Mouse (Mus musculus) hindbrain, embryonic 14.5 days (tissue): ENCODE measurements at regions not wholly inside any gene's neighbourhood (a gene's known extent, or its start where the extent isn't known, plus 50 kb on each side); places are given as distances from the start of the nearest gene placed in this dataset.

Experiments used
- ATAC-seq: fragments of 200-750 bp; cut with Nextera tagmentation; 2 replicates; pipeline ENCODE4 v1.8.0; 2017; ENCODE audit warnings: moderate number of reproducible peaks, mild to moderate bottlenecking, moderate TSS enrichment, moderate library complexity; ENCODE audit not compliant: low FRiP score
- DNase-seq: peaks from one replicate; pipeline ENCODE4 v3.0.0-alpha.2; 2015; ENCODE audit warnings: low spot score
- H3K27ac ChIP-seq: fragments of 300-500 bp; sonication (generic); 2 replicates; pipeline ENCODE4 v1.5.1; 2014; ENCODE audit warnings: mild to moderate bottlenecking, moderate library complexity
- H3K27me3 ChIP-seq: fragments of 300-500 bp; sonication (generic); 2 replicates; pipeline ENCODE4 v1.6.1; 2014; ENCODE audit warnings: mild to moderate bottlenecking, low read length, mixed read lengths; ENCODE audit not compliant: control insufficient read depth, insufficient read depth
- H3K36me3 ChIP-seq: fragments of 300-500 bp; sonication (generic); replicated peaks from 2 replicates; pipeline ENCODE4 v1.6.1; 2014; ENCODE audit not compliant: control insufficient read depth, insufficient read depth
- H3K4me1 ChIP-seq: fragments of 300-500 bp; sonication (generic); replicated peaks from 2 replicates; pipeline ENCODE4 v1.6.1; 2014; ENCODE audit warnings: antibody characterized with exemption, low read length, mixed read lengths; ENCODE audit not compliant: control insufficient read depth, insufficient read depth
- H3K4me2 ChIP-seq: fragments of 300-500 bp; sonication (generic); replicated peaks from 2 replicates; pipeline ENCODE4 v1.6.1; 2014; ENCODE audit warnings: mild to moderate bottlenecking, moderate library complexity
- H3K4me3 ChIP-seq: fragments of 300-500 bp; sonication (generic); replicated peaks from 2 replicates; pipeline ENCODE4 v1.5.1; 2014; ENCODE audit warnings: mild to moderate bottlenecking, low read length
- H3K9ac ChIP-seq: fragments of 300-500 bp; sonication (generic); 2 replicates; pipeline ENCODE4 v1.6.1; 2014
- H3K9me3 ChIP-seq: fragments of 300-500 bp; sonication (generic); 2 replicates; pipeline ENCODE4 v1.6.1; 2016; ENCODE audit warnings: low read length; ENCODE audit not compliant: control insufficient read depth
- WGBS: fragments of 180-500 bp; shearing (Covaris S2); extraction: QIAGEN DNeasy Blood & Tissue Kit; methylation state at CpG from one replicate; pipeline ENCODE4 v1.1.7; 2014; 5-methylcytosine and 5-hydroxymethylcytosine counted together

- ATAC-seq, result no peak
- no peaks in the 10 kb centered on the region for H3K36me3 ChIP-seq
Measured at GRCm38 (mm10) chr3:4444611-4445394, 1305.8 kb upstream of the Gm8797 start.

DNA sequence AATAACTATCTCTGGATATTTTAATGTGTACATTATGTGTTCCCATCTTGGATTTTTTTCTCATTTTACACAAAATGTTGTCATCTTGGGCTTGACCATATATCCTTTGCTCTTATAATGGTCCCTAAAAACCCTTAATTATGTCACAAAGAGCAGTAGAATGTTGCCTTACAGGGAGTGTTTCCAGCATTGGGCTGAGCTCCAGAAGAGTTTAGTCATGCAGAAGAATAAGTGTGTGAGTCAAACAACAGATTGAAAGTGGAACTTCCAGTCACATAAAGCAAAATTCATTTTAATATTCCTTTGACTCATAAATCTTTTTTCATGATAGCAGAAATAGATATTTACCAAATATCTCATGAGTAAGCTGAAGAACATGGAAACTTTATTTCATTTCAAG lies 1282.6 kb upstream of the Gm8797 start:
- H3K27me3 ChIP-seq, result no peaks in the 10 kb centered on the region
- no peak overlapping the region for H3K4me2 ChIP-seq
- DNase-seq (no peak), ATAC-seq (no peak)
- H3K27ac ChIP-seq, result no peak overlapping the region
- no peaks in the 10 kb centered on the region for H3K4me1 ChIP-seq
- H3K9ac ChIP-seq, result no peak overlapping the region
- H3K4me3 ChIP-seq, result no peak overlapping the region
- no peaks in the 10 kb centered on the region for H3K9me3 ChIP-seq
- no peaks in the 10 kb centered on the region for H3K36me3 ChIP-seq

More at GRCm38 (mm10) chr3:4444611-4445394, 1305.8 kb upstream of the Gm8797 start:
- Histone ChIP-seq H3K4me3 (no peak overlapping the region), H3K9me3 (no peaks in the 10 kb centered on the region), H3K27ac (peak overlapping the region; percentile 7), H3K27me3 (no peaks in the 10 kb centered on the region), H3K9ac (no peak overlapping the region), H3K4me2 (peak overlapping the region; percentile 1; the same call in 1 of the 2 replicates), H3K4me1 (0 out of 2 replicates have a peak, but pooled peaks cover 5% of the 10 kb centered on the region)
- WGBS, result 55% methylated on average over 7 of the region's 7 CpGs
- DNase-seq, result no peak
